Mouse (Mus musculus) retina, postnatal 1 day (tissue): ENCODE data around the gene Ing3.

Experiments used
- DNase-seq: peaks from one replicate; pipeline ENCODE4 v3.0.0-alpha.2; 2012

Ing3 gene

DNA sequence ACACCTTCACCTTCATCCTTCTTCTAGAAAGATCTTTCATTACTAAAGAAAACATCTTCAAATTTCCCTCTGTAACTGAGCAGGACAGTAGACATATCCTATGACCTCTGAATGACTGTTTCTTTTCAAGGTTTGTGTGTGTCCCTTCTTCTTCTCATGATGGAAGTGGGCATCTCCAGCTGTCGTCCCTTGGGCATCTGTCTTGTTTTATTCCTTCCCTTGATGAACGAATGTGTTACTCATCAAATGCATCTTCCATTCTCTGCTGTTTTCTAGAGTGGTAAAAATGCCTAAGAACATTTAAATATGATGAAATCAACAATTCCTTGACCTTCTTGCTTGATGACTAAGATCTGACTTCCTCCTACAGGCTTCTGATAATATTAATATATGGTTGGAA, 43.7 kb downstream of the Ing3 start:
- no peak for DNase-seq

DNA sequence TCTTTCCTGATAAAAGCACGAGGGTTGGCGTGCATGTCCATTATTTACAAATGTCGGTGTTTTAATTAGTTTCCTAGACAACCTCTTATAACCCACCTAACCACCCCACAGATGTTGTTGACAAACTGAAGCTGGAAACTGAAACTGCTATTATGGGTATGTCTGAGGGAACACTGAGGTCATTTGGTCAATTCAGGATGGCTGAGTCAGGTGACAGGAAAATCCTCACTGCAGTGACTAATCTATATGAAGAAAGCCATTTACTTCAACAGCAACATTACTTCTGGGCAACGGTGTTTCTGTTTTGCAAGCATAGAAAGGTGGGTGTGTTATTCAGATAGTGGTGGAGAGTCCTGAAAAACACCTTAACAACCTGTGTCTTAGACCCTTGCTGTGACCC, 48.8 kb downstream of the Ing3 start:
- no peak for DNase-seq

DNA sequence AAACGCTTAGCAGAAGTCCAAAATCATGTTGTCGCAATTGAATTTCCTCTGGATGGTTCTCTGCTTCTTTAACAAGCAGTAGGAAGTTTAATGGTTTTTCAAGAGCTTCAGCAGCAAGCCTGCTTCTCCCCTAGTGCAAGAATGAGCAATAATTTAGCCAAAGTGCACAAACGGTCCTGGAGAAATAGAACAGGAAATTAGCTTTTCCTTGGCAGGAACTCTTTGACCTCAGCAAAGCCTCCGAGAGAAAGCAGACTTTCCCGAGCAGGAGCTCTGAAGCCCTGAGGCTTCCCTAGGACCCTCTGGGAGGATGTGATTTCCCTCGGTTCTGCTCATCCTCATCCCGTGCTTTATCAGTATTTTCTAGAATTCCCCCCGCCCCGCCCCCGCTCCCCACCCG, 49.7 kb downstream of the Ing3 start:
- DNase-seq = no peak

DNA sequence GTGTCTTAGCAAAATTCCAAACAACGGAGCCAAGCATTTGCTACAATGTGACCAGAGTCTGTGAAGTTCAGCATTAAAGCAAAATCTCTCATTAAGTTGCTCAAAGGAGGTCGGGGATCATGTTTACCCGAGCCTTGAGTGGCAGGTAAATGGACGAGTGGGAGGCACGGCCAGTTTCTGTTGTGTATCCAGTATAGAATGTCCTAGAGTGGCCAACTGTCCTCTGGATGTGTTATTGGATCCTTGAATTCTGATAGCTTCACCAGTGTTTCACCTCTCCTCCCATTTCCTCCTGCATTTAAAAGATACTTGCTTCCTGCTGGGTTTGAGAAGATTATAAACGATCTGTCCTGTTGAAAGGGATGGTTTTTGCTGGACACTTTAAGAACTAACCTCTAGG, 50.7 kb downstream of the Ing3 start:
- DNase-seq = no peak

DNA sequence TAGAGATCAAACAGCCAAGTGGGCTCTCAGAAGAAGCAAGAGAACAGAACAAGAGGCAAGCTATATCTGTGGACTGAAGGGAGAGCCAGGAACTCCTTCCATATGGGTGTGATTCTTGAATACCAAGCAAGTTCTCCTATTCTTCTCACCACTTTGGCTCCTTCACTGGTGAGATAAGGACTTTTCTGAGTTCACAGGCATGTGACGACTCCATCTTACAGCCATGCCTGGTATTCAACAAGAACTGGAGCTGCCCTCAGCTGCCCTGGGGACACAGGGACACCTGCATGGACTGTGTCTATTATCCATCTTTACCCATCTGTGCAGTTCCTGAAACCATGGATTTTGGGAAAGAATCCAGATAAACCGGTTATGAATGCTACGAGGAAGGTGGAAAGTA, 51.5 kb downstream of the Ing3 start:
- DNase-seq = no peak

DNA sequence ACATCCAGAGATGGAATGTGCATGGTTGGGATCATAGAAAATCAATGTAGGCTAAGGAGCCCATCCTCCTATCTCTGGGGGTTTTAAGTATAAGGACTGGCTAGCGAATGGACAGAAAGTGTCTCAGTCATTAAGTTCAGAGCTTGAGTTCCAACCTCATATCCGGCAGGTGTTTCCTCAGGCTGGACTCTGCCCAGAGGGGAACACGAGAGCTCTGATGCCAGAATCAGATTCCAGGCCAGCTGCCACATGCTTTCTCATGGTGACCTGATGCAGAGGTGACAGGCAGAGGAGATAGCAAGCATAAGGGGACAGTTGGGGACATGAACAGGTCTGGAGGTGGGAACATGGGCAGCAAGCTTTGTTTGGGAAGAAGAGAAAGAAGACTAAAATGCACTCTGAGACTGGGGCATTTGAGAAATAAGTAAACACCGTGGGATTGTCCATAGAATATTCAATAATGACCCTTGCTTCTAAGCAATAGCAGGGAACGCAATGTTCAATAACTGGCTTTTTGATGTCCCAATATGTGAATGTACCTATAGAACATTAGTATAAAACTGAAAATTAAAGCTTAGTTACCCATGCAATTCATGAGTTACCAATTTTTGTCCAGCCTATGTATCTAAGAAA, 52.0 kb downstream of the Ing3 start:
- DNase-seq = no peak

DNA sequence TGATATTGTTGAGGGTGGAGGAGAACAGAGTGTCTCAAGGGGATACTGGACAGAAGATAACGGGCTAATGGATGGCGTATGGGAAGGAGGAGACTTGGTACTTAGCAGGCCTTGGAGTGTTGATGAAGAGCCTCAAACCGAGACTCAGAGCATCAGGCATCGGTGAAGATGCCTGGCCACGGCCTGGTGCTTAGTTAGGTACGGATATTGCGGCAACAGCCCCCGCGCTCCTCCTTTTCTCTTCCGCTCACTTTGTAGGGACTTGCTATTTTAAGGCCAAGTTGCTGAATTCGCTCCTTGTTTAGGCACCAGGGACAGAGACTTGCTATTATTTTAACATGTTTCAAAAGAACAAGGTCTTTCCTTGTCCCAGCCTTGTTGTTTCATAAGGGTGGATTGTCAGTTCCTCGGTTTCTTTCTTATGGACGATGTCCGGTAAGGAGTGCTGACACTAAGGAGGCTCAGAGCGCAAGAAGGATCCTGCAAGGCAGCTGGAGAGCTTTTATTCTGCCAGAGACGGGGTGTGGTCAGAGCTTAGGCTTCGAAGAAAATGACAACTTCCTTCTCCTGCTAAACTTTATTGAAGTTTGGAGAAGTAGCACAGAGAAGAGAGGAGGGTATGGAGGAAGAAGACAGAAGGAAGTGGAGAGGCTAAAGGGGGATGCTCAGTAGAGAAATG, 53.3 kb downstream of the Ing3 start:
- DNase-seq = no peak

DNA sequence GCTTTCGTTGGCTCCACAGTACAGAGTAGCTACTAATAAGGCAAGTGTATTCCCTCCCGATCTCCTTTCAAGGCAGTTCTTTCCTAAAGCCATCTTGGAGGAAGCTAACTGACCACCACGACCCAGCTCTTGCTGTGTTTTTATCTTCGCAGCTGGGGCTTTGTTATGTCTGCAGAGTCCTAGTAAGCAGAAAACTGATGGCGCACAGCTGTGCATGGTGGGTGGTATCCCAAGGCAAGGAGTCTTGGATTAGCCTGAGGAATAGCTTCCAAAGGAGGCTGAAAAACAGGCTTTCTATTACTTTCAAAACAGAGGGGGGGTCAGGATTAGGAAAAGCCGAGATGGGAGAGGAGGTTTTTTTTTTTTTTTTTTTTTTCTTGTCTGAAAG, 53.8 kb downstream of the Ing3 start:
- no peak for DNase-seq

DNA sequence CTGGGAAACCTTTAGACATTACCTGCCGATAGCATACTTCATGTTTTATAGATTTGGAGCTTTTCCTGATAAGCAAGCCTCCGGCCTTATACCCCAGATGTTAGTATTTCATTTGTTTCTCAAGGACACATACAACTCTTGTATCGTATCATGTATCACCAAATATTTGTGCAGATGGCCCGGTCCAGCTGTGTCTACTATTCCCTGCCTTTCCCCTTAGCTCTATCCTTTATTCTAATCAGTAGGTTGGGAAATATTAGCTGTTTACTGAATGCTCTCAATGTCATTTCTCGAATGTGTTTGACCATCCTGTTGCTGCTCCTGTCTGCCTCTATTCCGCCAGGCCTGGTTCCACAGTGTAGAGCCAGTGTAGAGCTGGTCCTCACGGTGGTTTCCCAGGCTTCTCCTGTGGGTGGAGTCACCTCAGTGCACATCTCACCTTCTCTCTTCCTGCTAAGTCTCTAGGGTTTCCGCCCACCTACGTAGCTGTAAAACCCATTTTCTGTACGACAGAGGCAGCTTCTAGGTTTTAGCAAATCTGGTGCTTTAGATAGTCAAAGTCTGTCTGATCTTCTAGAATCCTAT, 54.7 kb downstream of the Ing3 start:
- no peak for DNase-seq

DNA sequence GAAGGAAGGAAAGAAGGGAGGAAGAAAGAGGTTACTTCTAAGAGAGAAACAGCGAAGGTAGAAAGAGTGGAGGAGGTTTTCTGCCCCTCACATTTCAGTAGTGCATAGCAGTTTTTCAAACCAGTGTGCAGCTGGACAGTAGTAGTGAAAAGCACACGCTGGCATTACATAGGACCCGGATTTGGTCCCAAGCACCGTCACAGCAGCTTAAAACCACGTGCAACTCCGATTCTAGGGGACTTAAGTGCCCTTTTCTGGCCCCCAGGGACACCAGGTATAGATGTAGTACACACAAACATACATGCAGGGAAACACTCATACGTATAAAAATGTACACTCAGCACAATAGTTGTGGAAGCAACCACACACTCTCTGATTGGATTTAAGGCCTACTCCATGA, 59.0 kb downstream of the Ing3 start:
- DNase-seq = no peak

DNA sequence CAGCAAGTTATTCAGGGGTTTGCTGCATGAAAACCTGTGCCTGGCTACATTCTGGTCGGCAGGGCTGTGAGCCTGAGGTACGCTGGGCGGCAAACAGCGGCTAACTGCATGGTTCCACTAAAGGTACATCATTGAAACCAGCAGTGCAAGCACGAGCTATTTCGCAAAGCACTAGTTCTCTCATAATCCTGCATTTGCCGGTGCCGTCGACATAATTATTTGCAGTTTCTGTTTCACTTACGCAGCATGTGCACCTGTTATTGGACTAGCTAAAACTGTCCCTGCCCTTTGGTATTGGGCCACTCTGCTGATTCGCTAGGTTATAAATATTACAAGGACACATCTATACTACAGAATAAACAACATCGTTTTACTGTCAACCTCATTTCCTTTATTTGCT, 60.9 kb downstream of the Ing3 start:
- no peak for DNase-seq

DNA sequence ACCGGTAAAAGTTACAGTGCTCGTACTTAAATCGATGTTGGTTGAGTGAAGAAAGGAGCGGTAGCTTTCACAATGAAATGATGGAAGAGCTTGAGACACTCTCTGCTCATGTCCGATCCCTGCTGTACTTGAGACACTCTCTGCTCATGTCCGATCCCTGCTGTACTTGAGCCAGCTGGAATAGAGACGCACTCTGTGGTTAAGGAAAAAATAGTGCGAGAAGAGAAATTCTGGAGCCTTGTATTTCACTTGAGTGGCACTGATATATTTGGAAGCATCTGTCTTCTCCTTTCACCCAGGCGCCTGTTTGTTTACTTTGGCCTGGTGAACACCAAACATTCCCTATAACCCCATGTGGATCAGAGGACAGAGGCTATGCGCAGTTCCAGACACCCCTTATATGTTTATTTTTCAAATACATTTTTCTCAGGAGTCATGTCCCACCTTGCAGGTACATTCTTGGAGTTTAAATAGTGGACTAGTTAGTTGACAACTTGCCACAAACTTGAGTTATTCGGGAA, 61.5 kb downstream of the Ing3 start:
- DNase-seq = no peak

DNA sequence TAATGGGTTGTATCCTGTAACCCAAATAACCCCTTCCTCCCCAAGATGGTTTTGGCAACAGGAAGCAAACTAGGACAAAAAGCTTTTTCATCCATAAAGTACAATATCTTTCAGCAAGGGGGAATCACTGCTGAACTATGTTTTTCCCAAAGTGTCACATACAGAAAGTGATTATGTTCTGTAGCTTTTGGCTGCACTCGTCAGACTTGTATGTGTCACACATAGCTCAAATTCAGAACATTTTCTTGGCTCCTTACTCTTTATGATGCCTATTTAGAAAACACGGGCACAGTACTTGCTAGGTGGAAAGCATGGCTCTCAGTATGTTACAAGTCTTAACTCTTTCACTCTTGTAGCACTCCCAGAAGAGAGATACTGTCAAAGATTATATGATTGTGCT, 62.2 kb downstream of the Ing3 start:
- DNase-seq = no peak

DNA sequence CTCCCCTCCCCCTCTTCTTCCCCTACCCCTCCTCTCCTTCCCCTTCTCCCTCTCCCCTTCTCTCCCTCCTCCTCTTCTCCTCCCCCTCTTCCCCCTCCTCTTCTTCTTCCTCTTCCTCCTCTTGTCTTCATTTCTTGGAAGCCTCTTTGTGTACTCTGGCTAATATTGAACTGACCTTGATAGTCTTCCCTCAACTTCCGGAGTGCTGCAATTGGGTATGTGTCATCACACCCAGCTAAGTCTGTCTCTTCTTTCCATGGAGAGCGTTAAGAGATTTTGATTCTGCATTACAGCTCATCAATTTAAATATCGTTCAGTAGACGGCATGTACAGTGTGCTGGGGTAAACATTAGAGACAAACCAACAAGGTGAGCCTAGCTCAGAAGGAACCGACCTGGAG, 62.7 kb downstream of the Ing3 start:
- DNase-seq = no peak

DNA sequence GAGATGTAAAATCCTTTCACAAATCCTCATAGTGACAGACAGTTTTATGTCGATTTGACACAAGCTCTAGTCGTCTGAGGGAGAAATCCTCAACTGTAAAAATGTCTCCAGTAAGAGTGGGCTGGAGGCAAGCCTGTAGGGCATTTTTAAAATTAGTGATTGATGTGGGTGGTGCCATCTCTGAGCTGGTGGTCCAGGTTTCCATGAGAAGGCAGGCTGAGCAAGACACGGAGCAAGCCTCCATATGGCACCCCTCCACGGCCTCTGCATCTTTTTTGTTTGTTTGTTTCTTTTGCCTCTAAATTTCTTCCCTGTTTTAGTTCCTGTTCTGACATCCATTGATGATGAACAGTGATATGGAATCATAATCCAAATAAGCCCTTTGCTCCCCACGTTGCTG, 63.1 kb downstream of the Ing3 start:
- no peak for DNase-seq

DNA sequence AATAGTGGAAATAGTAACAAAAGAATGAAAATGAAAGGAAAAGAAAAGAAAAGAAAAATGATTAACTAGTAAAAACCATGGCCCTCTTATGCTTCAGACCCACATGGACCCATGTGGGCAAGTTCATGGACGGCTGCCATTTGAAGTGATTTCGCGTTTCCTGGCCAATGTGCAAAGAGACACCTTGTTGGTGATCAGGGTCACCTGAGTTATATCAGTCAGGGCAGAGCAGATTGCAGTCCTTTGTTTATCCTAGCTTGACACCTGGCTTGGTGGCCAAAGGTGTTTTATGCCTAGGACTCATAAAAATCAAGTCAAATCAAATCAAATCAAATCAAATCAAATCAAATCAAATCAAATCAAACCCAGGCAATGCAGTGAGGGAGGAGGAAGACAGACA, 64.0 kb downstream of the Ing3 start:
- DNase-seq = no peak

DNA sequence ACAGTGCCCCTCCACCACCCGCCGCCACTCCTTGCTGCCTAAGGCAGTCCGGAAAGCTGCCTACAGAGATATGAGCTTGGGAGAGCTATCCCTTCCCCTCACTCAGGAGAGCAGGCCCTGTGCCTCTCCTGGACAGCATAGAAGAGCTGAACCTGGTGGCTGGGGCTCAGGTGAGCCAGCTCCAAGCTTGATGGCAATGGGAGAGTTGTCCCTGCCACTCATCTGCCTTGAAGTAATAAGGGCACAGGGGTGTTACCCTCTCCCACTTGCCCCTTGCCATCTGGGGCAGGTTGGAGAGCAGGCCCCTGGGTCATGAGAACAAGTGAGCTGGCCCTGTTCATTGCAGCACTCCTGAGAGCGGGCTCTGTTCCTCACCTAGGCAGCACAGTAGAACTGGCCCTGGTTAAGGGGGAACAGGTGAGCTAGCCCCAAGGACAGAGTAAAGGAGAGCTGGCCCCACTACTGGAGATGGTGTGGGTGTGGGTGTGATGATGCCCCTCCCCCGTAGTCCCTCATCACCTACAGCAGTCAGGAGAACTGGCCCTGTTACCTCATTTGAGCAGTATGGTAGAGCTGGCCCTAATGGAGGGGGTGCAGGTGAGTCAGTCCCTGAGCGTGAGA, 65.0 kb downstream of the Ing3 start:
- DNase-seq = no peak

DNA sequence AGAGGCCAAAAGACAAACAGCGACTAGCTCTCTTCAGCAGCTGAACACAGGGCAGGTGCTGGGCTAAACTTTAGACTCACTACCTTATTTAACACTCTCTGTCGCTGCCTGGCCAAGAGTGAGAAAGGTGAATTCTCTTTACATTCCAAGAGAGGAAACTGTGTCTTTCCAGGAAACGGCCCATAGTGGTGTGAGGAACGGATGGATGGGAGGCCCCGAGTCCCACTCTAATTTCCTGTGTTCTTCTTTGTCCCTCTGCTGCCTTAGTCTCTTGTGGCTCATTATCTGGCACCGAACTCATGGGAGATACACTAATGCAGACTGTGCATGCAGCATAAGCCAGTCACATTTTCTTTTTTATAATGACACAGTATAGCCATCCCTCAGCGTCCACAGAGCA, 68.3 kb downstream of the Ing3 start:
- no peak for DNase-seq

DNA sequence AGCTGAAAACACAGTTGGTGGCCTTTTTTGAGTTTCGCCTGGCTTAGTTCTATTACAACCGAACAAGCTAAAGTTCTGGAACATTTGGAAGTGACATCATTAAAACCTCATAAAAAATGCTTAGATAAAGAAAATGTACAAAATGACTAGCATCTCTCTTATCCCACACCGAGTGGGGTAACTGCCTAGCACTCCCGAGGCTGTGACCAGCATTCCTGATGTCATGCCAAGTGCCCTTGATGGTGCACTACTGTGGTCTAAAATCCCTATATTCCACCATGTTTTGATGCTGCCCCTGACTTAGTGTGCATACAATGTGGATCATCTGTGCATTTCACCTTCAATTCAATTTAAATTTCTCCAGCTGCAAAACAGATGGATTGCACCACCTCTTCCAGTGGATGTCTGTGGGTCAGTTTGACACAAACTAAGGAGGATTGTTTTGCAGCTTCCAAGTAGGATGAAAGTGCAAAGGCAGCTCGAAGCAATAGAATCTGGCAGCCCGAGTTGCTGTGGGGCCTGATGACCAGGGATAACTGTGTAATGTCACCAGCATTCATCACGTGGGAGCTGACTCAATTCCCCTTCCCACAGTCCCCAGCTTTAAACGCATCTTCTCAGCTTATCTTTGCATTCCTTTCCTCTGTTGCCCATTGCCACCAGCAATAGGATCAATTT, 69.5 kb downstream of the Ing3 start:
- DNase-seq = no peak

DNA sequence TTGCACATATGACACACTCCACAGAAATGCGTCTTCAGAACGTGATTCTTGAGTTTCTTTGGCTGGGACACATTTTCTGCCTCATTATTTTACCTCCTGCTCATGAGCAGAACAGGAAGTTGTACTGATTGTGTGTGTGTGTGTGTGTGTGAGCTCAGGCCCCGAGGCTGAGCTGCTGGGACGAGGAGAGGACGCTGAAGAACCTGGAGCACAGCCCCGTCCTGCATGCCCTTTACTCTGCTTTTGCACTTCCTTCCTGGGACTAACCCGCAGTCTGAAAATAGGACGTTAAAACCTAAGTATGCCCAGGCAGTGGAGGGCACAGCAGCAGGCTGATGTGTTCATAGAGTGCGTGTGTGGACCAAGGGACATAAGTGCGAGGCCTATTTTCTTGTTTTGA, 70.3 kb downstream of the Ing3 start:
- DNase-seq = no peak

DNA sequence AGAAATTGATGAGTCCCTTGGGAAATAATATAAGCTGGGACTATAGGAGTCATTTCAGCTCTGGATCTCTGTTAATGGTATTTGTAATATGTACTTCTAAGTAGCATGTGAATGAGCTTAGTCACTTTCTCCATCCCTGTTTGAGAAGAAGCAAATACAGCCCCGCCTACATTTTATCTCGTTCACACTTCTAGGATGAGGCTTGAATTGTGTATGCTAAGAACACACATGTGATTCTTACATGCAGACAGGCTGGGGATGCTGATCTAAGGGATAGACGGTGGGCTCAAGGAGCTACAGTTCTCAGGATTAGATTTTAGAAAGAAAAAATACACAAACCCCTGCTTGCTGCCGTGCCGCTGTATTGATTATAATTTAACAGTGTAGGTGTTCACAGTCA, 71.3 kb downstream of the Ing3 start:
- DNase-seq = no peak

DNA sequence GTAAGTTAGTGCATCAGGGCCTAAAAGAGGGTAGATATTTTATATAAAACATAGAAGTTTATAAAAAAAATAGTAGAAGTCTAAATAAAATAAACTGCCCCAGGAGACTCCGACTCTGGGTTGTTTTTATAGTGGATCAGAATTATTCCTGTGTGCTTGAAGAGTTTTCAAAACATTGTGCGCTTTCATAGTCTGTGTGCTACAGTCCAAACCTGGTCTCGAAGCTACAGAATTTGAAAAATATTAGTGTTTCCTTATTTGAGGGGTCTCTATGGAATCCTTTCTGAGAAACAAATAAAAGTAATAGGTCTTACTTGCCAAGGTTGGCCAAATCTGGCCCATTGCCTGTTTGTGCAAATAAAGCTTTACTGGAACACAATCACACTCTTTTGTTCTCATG, 71.9 kb downstream of the Ing3 start:
- no peak for DNase-seq

DNA sequence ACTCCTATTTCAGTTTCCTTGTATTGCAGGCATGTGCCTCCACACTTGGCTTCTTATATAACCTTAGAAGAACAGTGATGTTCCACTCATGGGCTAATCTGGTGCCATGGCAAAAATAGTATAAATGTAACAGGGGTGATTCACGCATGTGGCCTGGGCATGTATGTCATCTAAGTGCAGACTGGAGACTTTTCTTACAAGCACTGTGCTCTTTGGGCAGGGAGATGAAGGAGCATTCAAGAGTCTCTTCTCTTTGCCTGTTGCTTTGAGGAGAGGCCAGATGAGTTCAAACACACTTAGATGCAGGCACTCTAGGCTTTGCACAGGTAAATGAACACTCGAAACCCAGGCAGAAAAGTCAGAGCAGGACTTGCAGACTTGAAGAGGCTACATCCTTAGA, 74.8 kb downstream of the Ing3 start:
- DNase-seq = no peak
